Mouse (Mus musculus): Measurements from ENCODE around the gene Itprip.

DNA sequence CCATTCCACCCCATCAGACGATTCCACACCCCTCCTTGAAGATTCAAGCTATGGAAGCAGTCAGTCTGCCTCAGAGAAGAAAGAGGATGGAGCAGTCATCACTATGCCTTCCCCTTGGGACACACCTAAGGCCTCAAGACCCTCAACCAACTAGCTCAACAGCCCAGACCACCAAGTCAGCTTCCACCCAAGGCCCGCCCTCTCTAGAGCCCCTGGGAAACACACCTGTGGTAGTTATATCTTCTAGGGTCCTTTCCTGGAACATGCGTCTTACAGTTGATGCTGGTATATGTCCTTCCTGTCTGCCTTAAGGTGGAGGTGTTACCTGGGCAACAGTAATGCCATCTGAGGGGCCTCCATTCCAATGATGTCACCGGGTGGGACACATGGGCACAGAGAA, 4.9 kb downstream of the Itprip start:
- TF ChIP-seq TAL1 (conservative IDR thresholded peaks at IDR 0.05; ENCODE audit: low read depth, low read length) = no peak
- no peak for TF ChIP-seq GATA1 (IDR thresholded peaks at IDR 0.05; ENCODE audit: borderline replicate concordance, low read length)
- TF ChIP-seq CTCF (IDR thresholded peaks at IDR 0.05; ENCODE audit: low read depth, low read length) = no peak
